Mouse (Mus musculus) neutrophil, adult 5-6 weeks (primary cell): ENCODE results near the gene Mrpl58. TPM values are rescaled to one million over a fixed set of nuclear protein-coding genes. Genes with fewer than 3 reads are reported as not detected.
"Not testable (repeated sequence)": the region's sequence is repeated elsewhere in the genome, so short reads cannot be mapped to it uniquely, and the experiment has no call there.

Experiments
- ATAC-seq: fragments of 151-379, 151-347 bp; 2 replicates; pipeline ENCODE4 v1.8.0; 2017; ENCODE audit warnings: mild to moderate bottlenecking, moderate TSS enrichment; ENCODE audit not compliant: insufficient number of reproducible peaks, poor library complexity, low FRiP score, severe bottlenecking; ENCODE audit errors: extremely low read depth
- total RNA-seq: library from RNA; stranded (forward); fragments of 200-1000 nt; gene quantifications from 2 replicates; pipeline ENCODE4 v1.2.3, GENCODE M21; 2017

Gene Mrpl58
- total RNA-seq, 1 experiment from 2014 or later = 27.7 TPM

DNA sequence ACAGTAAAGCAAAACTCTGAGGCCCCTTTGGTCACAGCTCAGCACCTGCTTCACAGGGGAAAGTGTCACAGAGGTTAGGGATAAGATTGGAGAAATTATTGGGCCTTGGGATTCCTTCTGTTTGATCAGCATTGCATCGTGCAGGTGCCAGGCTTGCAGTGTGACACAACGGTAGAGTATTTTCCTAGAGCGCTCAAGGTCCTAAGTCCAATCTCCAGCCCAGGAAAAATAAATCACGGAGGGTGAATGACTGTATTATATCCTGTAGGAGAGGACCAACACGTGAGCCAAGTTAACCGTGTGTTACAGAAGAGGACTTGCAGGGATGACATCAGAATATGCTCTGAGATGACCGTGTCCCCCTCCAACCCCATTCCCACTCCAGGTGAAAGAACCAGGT lies 46.6 kb downstream of the Mrpl58 start:
- no peak for ATAC-seq

DNA sequence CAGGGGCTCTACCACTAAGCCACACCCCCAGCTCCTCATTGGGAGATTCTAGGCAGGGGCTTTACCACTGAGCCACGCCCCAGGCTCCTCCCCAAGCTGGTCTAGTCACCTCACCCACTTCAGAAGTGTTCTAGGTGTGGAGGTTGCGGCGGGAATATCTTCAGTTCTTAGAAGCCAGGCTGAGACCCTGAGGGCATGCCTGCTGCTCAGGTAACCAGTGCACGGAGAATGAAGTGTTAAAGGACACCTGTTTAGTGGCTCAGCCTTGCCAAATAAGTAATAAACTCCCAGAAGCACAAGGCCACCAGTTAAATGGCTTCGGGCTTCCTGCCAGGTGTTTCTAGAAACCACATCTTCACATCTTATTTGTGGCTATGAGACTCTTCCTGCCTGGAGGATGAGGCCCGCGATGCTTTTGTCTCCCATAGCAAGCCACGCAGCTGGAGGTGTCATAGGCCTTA lies 48.3 kb downstream of the Mrpl58 start:
- ATAC-seq = no peak

DNA sequence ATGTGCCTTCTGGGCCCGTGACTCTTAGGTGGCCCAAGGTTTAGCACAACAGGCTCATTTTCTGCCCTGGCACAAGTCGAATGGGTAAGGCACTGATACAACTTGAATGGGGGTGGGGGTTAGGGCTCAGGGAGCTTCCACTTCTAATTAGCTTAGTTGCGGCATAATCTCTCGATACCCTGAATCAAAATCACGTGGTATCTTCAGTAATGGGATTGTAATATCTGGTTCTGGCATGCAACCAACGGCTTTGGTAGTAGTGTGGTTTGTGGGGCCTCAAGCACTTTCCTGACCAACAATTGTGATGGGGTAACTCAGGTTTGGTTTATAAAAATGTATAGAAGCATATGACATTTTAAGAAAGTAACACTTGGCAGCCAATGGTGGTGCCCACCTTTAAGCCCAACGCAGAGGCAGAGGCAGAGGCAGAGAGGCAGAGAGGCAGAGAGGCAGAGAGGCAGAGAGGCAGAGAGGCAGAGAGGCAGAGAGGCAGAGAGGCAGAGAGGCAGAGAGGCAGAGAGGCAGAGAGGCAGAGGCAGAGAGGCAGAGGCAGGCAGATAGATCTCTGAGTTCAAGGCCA lies 48.8 kb downstream of the Mrpl58 start:
- ATAC-seq = no peak

DNA sequence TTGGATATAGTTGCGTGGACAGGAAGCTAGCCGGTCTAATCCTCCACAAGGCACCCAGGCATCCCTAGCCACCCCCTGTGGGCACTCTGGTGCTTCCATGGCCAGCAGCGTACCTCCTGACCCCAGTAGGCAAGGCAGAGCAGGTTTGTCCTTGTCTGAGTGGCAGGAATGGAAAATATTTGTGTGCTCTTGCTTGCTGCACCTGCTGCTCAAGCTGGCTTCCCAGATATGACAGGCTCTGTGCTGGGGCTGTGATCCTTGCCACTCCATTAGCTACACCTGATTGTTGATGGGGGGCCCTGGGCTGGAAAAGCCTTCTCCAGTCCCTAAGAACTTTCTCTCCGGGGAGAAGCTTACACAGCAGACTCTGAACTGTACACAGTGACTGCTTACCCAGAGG lies 49.8 kb downstream of the Mrpl58 start:
- ATAC-seq = no peak

DNA sequence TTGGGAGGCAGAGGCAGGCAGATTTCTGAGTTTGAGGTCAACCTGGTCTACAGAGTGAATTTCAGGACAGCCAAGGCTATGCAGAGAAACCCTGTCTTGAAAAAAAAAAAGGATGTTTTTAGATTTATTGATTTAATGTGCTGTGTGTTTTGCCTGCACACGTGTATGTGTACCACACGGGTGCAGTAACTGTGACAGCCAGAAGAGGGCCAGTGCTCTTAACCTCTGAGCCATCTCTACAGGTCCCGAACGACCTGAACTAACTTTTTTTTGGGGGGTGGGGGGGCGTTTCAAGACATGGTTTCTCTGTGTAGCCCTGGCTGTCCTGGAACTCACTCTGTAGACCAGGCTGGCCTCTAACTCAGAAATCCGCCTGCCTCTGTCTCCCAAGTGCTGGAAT lies 51.3 kb downstream of the Mrpl58 start:
- ATAC-seq = not testable (repeated sequence)

DNA sequence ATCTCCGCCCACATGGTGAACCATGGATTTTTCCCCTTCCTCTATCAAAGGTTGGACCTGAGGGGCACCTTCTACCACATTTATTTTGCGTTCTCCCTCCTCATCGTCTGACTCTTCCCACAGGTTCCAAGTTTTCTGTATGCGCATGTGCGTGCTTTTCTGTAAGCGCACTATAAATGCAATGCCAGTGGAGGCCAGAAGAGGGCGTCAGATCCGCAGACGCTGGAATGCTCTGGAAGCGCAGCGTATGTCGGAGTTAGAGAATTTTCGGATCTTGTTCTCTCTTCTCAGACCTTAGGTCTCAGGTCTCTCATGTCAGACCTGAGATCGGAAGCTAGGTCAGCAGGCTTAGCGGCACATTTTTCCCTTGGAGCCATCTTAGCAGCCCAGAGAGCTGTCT lies 52.1 kb downstream of the Mrpl58 start:
- no peak for ATAC-seq

DNA sequence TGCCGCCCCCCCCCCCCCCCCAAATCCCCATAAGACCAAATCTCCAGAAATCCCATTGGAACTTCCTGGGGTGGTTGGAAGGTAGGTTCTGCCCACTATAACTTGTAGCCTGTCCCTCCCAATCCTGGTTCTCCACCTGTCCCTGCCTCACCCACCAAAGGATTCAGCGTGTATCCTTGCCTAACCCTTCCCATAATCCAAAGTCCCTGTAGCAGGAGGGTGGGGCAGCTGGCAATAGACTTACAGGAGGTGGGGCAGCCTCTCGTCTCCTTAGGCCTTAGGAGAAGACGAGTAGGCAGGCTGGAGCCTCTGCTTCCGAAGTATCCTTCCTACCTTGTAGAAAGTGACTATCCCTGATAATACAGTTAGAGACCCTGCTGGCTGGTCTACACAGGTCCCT lies 52.6 kb downstream of the Mrpl58 start:
- ATAC-seq = no peak

DNA sequence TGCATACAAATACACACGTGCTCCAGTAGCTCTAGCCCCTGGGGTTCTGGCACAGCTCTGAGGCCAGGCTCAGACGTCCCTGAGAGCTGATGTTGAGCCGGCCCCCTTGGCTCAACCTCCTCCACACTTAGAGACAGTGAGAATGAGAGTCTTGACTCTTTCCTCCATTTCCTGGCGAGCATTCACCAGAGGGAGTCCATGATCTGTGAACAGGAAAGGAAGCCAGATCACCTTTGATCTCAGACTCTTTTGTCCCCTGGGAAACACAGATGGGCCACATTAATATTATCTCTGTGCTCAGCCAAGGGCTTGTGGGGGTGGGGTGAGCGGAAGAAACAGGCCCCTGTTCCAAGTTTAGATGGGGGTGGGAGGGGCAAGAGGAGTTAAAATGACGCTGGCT lies 53.9 kb downstream of the Mrpl58 start:
- no peak for ATAC-seq

DNA sequence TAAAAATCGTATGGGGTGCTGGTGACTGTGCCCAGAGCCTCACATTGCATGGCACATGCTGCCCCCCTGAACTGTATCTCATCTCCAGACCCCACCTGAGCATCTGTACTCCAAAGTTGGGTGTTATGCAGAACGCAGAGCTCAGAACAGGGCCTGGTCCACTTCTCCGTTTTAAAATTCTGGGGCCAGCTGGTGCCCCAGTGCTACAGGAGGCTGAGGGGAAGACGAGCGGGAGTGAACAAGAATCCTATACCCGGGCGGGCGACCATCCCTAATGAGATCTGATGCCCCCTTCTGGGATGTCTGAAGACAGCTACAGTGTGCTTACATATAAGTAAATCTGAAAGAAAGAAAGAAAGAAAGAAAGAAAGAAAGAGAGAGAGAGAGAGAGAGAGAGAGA lies 57.4 kb downstream of the Mrpl58 start:
- no peak for ATAC-seq

DNA sequence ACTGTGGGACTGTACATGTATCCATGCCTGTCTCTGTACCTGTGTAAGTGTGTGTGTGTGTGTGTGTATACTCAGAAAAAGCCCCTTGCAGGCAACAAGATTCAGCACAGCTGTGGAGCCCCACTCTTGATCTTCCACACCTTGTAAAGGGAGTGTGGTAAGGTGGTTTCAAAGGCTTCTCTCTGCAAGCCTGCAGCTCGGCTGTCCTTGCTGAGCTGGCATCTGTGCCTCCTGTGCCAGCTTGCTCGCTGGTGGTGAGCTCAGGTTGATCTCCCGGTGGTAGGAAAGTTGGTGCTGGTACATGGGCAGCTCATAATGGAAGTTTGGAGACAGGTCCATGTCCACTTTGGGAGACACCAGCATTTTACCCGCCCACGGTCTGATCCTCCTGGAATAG lies 58.3 kb downstream of the Mrpl58 start:
- no peak for ATAC-seq

Other genes with a start within 250 kb of the Mrpl58 start
- gene Slc9a3r1, start 240.4 kb upstream of the Mrpl58 start, total RNA-seq = 115 and 118 TPM in 2 replicates
- 9.3 and 19.8 TPM in 2 replicates for gene Tmem104, start 216.3 kb upstream of the Mrpl58 start, total RNA-seq
- 50.6 and 63.4 TPM in 2 replicates for gene Nat9, start 215.9 kb upstream of the Mrpl58 start, total RNA-seq
- gene Grin2c, start 136.5 kb upstream of the Mrpl58 start, total RNA-seq = 0.23 TPM in 1 of 2 replicates, not detected in the other
- 12.2 and 13.0 TPM in 2 replicates for gene Fdxr, start 126.7 kb upstream of the Mrpl58 start, total RNA-seq
- 0.12 and 0.25 TPM in 2 replicates for gene Fads6, start 106.1 kb upstream of the Mrpl58 start, total RNA-seq
- gene Otop2, start 96.6 kb upstream of the Mrpl58 start, total RNA-seq = not detected in 2 replicates
- gene Ush1g, start 81.7 kb upstream of the Mrpl58 start, total RNA-seq = not detected in 2 replicates
- not detected in 2 replicates for gene Otop3, start 69.0 kb upstream of the Mrpl58 start, total RNA-seq
- gene Hid1, start 36.0 kb upstream of the Mrpl58 start, total RNA-seq = 1.6 and 2.4 TPM in 2 replicates
- gene Cdr2l, start 21.8 kb upstream of the Mrpl58 start, total RNA-seq = 0.12 TPM in 2 replicates
- gene Atp5h, start 16.2 kb downstream of the Mrpl58 start, total RNA-seq = 265 and 277 TPM in 2 replicates
- gene Kctd2, start 16.4 kb downstream of the Mrpl58 start, total RNA-seq = 22.1 and 24.2 TPM in 2 replicates
- not detected in 2 replicates for gene Trim80, start 36.8 kb downstream of the Mrpl58 start, total RNA-seq
- gene Slc16a5, start 58.7 kb downstream of the Mrpl58 start, total RNA-seq = 0.35 and 1.6 TPM in 2 replicates
- 46.5 and 52.8 TPM in 2 replicates for gene Armc7, start 71.9 kb downstream of the Mrpl58 start, total RNA-seq
- 98.5 and 107 TPM in 2 replicates for gene Nt5c, start 88.1 kb downstream of the Mrpl58 start, total RNA-seq
- 123 and 147 TPM in 2 replicates for gene Jpt1, start 110.6 kb downstream of the Mrpl58 start, total RNA-seq
- gene Sumo2, start 132.5 kb downstream of the Mrpl58 start, total RNA-seq = 210 and 228 TPM in 2 replicates
- 59.5 and 71.0 TPM in 2 replicates for gene Nup85, start 160.7 kb downstream of the Mrpl58 start, total RNA-seq
- gene Mrps7, start 200.2 kb downstream of the Mrpl58 start, total RNA-seq = 23.5 and 27.0 TPM in 2 replicates
- gene Gga3, start 200.3 kb downstream of the Mrpl58 start, total RNA-seq = 63.1 and 82.1 TPM in 2 replicates
- gene Mif4gd, start 209.2 kb downstream of the Mrpl58 start, total RNA-seq = 167 and 177 TPM in 2 replicates
- gene Slc25a19, start 224.5 kb downstream of the Mrpl58 start, total RNA-seq = 51.0 and 53.3 TPM in 2 replicates